Mouse (Mus musculus) heart, adult 8-10 months (tissue): ENCODE data around the gene Emcn. TPM values are rescaled to one million over a fixed set of nuclear protein-coding genes. Genes with fewer than 3 reads are reported as not detected.

Source experiments
- DNase-seq: peaks from one replicate; pipeline ENCODE4 v3.0.0; 2022; ENCODE audit warnings: low spot score
- total RNA-seq, 4 experiments: library from RNA; stranded (reverse); gene quantifications; 2 replicates each; pipeline ENCODE4 v1.2.4; 2022

Gene Emcn
- total RNA-seq, 4 experiments from 2014 or later, result 39.7 to 50.7 (median 47.7) TPM

DNA sequence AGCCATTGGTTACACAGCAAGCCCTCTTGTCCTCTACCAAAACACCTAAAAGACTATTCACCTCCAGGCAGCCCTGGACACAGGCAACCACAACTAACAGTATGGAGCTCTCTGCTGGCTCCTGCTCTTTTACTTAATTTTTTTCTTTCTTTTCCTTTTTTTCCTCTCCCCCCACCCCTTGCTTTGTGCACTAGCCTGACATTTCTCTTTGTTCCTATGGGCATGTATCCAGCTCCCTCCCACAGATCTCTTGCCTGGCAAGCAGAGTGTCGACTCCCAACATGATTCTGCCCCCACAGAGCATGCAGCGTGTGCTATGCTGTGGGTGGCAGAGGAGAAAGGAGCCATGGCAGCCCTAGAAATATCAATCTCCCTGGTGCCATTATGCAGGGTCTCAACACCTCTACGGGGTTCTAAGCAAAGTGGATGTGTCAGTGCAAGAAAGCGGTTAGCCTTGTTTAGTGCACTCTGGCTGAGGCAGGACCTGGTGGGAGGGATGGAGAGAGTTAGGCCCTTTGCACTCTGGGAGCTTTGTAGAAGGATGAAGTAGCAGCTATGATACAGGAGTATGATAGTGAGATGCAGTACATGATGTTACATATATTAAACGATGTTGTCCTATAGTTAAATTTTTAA, 74.7 kb downstream of the Emcn start:
- DNase-seq, result no peak

DNA sequence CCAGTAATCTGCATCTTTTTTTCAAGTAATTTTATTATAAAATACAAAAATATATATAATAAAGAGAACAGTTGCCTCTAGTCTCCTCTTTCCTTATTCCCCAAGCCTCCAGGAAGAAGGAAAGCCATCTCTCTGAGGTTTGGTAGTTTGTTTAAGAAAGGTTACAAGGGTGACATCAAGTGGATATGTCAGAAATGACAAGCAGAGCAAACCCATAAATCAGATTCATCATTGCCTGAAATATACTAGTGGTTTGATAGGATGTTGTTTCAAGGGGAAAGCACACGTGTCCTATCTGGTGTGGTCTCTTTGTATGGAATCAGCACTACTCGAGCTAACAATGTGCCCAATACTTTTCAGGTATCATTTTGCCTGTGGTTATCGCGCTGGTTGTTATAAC, 77.8 kb downstream of the Emcn start:
- DNase-seq, result peak; percentile 34

DNA sequence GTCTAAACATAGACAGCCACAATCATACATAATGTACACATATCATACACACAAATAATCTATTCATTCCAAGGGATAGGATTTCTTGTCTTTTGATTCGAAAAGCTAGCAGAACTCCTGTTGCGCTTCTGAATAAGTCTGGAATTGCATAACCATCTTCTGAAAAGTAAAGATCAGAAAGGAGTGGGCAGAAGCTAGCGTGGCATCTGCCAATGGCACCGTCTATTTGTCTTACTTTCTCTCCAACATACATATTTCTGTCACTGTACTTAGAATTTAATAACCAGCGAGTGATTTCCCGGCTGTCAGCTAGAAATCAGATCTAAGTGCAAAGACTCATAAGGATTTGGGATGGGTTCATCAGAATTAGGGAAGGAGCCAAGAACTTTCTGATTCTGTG, 88.6 kb downstream of the Emcn start:
- DNase-seq, result no peak

DNA sequence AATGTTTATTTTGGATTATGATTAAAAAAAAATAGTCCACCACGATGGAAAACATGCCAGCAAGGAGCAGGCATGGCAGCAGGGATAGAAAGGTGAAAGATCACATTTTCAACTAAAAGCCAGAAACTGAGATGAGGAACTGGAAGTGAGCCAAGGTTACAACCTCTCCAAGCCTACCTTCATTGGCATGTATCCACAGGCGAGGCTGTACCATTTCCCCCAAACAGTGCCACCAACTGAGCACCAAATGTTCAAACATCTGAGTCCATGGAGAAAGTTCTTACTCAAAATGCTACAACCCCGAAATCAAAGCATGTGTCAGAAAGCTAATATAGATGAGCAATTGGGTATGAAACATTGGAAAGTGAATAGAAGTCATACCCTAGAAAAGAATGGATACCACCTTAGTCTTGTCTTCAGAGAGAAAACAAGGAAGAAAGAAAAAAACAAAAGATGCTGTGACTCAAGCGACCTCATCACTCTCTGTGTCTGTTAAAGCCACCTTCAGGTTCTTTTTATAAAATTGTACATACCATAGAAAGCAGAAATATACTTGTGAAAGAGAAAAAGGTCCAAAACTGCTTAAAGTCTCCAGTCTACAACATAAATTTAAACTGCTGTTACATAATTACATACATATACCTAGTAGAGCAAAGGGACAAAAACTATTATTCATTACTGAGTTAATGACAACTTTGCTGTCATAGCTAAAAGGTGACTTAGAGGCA, 124.2 kb downstream of the Emcn start:
- DNase-seq, result no peak

DNA sequence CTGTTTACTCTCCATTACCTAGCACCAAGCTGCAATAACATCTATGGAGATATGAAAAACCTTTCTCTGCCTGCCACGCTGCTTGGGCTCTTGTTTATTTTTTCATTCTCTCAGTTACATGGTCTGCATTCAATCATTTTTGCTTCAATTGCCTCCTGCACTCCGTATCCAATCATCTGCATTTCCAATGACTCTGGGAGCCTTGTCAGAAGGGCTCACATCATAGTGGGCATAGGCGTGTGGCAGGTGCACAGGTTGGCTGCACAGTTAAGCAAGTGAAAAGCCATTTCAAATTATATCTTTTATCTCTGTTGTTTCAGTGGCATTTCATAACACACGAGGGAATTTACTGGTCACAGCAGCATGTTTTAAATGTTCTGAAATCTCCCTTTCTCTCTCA, 125.1 kb downstream of the Emcn start:
- no peak for DNase-seq

DNA sequence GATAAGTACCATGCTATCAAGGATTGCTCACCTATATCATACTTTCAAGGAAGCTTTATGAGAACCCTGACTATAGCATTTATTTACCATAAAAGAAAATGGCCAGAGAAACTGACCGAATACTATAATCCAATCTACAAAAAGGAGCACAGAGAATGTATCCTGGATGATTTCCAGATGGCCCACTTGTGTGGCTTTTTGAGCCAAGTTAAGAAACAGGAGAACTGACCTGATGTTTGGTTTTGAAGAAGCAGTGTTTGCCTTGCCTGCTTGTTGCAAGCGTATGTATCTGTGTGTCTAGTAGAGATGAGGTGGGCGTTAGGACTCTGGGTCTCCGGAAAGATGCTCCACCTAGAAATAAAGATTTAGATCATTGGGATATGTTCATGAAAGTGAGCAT, 125.9 kb downstream of the Emcn start:
- DNase-seq, result no peak

DNA sequence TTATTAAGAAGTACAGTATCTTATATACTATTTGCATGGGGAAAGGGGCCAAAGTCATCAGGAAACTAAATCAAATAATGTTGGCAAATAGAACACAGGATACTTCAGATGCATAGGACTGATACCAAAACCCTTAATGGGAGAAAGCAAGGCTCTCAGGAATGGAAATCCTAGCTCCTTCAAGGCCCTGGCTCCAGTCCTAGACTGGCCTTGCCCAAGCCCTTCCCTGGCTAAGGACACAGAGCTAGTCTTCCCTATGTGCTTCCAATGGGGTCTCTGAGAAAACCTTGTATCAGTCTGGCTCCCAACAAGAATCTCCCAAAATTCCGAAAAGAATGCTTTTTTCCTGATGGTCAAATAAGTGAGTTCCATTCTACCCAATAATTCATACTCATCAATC, 126.5 kb downstream of the Emcn start:
- no peak for DNase-seq

DNA sequence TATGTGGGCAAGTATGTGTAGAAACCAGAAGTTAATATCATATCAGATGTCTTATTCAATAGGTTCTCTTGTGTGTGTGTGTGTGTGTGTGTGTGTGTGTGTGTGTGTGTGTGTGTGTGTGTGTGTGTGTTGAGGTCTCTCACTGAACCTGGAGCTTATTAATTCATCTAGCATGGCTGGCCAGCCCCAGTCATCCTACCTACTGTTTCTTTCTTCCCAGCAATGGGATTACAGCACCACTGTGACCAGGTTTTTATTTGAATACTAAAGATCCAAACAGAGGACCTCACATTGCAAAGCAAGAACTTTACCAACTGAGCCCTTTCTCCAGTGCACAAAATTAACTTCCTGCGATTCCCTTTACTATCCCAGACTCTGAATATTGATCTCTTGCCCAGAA, 131.3 kb downstream of the Emcn start:
- DNase-seq, result no peak

DNA sequence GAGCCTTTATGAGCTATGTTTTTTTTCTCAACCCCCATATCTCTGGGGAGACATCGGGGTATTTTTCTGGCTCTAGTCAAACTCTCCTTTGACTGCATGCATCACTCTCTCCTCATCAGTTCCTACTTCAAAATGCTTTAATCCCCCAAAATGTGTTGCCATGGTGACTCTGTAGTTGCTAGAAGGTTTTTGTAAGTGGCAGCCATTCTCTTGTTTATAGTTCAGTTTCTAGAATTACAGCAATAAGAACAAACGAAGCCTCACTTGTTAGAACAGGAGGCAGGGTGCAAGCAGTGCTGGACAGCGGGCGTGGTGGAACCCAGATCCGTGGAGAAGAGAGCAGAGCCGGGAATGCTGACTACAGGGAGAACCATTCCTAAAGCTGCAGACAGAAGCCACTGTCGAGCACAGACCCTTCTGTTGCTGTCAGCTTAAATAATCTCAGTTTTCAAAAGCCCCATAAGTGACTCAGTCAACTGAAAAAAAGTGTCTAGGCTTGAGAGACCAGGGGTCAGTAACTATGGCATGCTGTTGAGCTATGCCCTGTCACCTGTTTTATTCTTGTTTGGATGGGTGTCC, 139.0 kb downstream of the Emcn start:
- DNase-seq, result no peak

DNA sequence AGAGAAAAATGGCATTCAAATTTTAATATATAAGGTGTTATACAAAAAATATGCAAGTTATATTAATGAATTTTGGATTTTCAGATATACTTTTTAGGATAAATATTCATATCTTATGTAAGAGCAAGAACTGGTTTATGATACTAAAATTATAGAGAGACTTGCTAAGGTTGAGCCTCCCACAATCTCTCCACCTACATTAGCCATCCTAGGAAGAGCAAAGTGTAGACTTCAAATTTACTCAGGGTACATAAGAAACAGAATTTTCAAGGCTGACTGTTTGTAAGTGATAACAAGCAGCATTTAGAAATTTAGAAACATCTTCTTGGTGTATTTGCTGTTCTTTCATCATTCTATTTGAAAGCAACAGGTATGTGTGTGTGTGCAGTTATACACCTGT, 140.3 kb downstream of the Emcn start:
- no peak for DNase-seq
